Mouse (Mus musculus) cortical plate, adult 2 months (tissue): Measurements from ENCODE around the gene Vamp5.

Experiments
- CTCF ChIP-seq: fragments of 200-500 bp; IDR thresholded peaks from 2 replicates; pipeline ENCODE4 v1.5.1; 2011; ENCODE audit warnings: mild to moderate bottlenecking, control low read depth, low read length; ENCODE audit not compliant: insufficient read depth; ENCODE audit errors: extremely low read depth
- POLR2A ChIP-seq: fragments of 200-500 bp; IDR thresholded peaks from 2 replicates; pipeline ENCODE4 v1.6.1; 2011; ENCODE audit warnings: mild to moderate bottlenecking, low read length, control low read depth; ENCODE audit not compliant: insufficient read depth; ENCODE audit errors: extremely low read depth

DNA sequence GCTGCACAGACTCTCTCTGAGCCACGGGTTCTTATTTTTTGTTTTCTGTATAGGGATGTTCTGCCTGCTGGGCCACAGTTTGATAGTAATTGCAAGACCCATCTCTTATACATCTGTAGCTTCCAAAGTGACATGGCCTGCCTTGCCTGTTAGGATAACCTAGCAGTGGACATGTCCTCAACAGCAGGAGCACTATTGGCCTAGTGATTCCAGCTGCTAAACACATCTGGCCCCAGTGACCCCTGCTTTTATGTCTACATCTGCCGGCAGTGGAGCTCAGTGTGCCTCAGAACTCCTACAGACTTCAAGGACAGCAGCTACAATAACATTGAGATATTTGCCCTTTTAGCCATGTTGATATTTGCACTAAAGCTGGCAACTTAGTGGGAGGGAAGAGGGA, 19.7 kb upstream of the Vamp5 start:
- TF ChIP-seq CTCF (no peak), POLR2A (no peak)
